Mouse (Mus musculus) liver, adult 2 months (tissue): ENCODE measurements around the gene Cpsf6.

ENCODE experiments used
- CTCF ChIP-seq: fragments of 200-500 bp; IDR thresholded peaks from 2 replicates; pipeline ENCODE4 v1.5.1; 2011; ENCODE audit warnings: low read depth, low read length, control low read depth
- POLR2A ChIP-seq: fragments of 200-500 bp; IDR thresholded peaks from 2 replicates; pipeline ENCODE4 v1.6.1; 2011; ENCODE audit warnings: low read length, control low read depth; ENCODE audit not compliant: insufficient read depth; ENCODE audit errors: extremely low read depth

DNA sequence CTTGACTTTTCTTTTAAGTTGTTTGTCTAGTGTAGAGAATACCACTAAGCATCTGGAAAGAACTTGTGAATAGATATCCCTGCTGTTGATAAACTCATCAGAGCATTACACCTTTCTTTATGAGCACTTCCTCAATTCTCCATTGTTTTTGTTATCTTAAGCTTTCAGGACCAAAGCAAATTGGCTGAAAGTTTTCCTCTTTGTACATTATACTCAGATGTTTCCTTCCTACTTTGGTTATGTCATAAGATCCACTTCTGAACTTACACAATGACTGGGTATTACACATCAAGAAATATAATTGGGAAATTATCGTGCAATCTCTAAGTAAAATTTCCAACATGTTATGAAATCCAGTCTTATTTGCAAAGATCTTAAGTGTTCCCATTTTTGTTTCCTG lies 78.1 kb downstream of the Cpsf6 start:
- no peak for TF ChIP-seq POLR2A
- no peak for TF ChIP-seq CTCF
